Mouse (Mus musculus) stomach, postnatal 0 days (tissue): ENCODE results near the gene Hdac11. TPM values are rescaled to one million over a fixed set of nuclear protein-coding genes. Genes with fewer than 3 reads are reported as not detected.

ENCODE experiments used
- ATAC-seq: fragments of 200-750 bp; cut with Nextera tagmentation; 2 replicates; pipeline ENCODE4 v1.8.0; 2017; ENCODE audit not compliant: low FRiP score, low TSS enrichment
- DNase-seq: peaks from one replicate; pipeline ENCODE4 v3.0.0-alpha.2; 2016; ENCODE audit warnings: low spot score
- H3K27ac ChIP-seq: fragments of 300-500 bp; sonication (generic); replicated peaks from 2 replicates; pipeline ENCODE4 v1.5.1; 2014; ENCODE audit warnings: mild to moderate bottlenecking, control low read depth
- H3K27me3 ChIP-seq: fragments of 300-500 bp; sonication (generic); 2 replicates; pipeline ENCODE4 v1.6.1; 2014; ENCODE audit warnings: low read length; ENCODE audit not compliant: control insufficient read depth, insufficient read depth
- H3K36me3 ChIP-seq: fragments of 300-500 bp; sonication (generic); 2 replicates; pipeline ENCODE4 v1.6.1; 2014; ENCODE audit warnings: low read length, mixed read lengths; ENCODE audit not compliant: control insufficient read depth, insufficient read depth
- H3K4me1 ChIP-seq: fragments of 300-500 bp; sonication (generic); replicated peaks from 2 replicates; pipeline ENCODE4 v1.6.1; 2014; ENCODE audit warnings: antibody characterized with exemption; ENCODE audit not compliant: control insufficient read depth, insufficient read depth
- H3K4me2 ChIP-seq: fragments of 300-500 bp; sonication (generic); replicated peaks from 2 replicates; pipeline ENCODE4 v1.6.1; 2014; ENCODE audit warnings: low read depth, mild to moderate bottlenecking, control low read depth, moderate library complexity
- H3K4me3 ChIP-seq: fragments of 300-500 bp; sonication (generic); 2 replicates; pipeline ENCODE4 v1.5.1; 2014; ENCODE audit warnings: low read depth, low read length, control low read depth
- H3K9ac ChIP-seq: fragments of 300-500 bp; sonication (generic); 2 replicates; pipeline ENCODE4 v1.6.1; 2014; ENCODE audit warnings: mild to moderate bottlenecking, low read length, control low read depth, mixed read lengths
- H3K9me3 ChIP-seq: fragments of 300-500 bp; sonication (generic); 2 replicates; pipeline ENCODE4 v1.6.1; 2016; ENCODE audit warnings: low read length; ENCODE audit not compliant: control insufficient read depth
- CTCF ChIP-seq: IDR thresholded peaks from 2 replicates; pipeline ENCODE4 v1.5.1; 2016; ENCODE audit warnings: antibody characterized with exemption, low read depth, mild to moderate bottlenecking, moderate library complexity
- EP300 ChIP-seq: optimal IDR thresholded peaks from 2 replicates; pipeline ENCODE3; 2016; ENCODE audit warnings: antibody characterized with exemption
- WGBS: fragments of 180-500 bp; shearing (Covaris S2); extraction: QIAGEN DNeasy Blood & Tissue Kit; methylation state at CpG from one replicate; pipeline ENCODE4 v1.1.7; 2014; 5-methylcytosine and 5-hydroxymethylcytosine counted together
- polyA plus RNA-seq: library from polyadenylated mRNA; unstranded; fragments of >200 nt; fragmentation: Nextera tagmentation; extraction: Ambion mirVana; gene quantifications from 2 replicates; pipeline ENCODE4 v1.2.1, GENCODE M21; 2015

Hdac11 gene
- polyA plus RNA-seq, 1 experiment from 2014 or later, result 6.5 TPM

GRCm38 (mm10) chr6:91181320-91181719 lies 24.9 kb downstream of the Hdac11 start:
- TF ChIP-seq EP300 (no peak), CTCF (no peak)
- DNase-seq (no peak), ATAC-seq (no peak)
- no peak overlapping the region for H3K9ac ChIP-seq
- H3K36me3 ChIP-seq, result no peaks in the 10 kb centered on the region
- H3K4me1 ChIP-seq, result no peaks in the 10 kb centered on the region
- no peak overlapping the region for H3K4me3 ChIP-seq
- no peaks in the 10 kb centered on the region for H3K27me3 ChIP-seq
- H3K9me3 ChIP-seq, result no peaks in the 10 kb centered on the region
- no peak overlapping the region for H3K27ac ChIP-seq
- no peak overlapping the region for H3K4me2 ChIP-seq
- 51% methylated on average over 2 of the region's 2 CpGs for WGBS

- H3K4me1 ChIP-seq, result no peaks in the 10 kb centered on the region
- no peaks in the 10 kb centered on the region for H3K9me3 ChIP-seq
- no peak overlapping the region for H3K9ac ChIP-seq
- H3K4me3 ChIP-seq, result no peak overlapping the region
- H3K27ac ChIP-seq, result no peak overlapping the region
- no peaks in the 10 kb centered on the region for H3K27me3 ChIP-seq
- H3K36me3 ChIP-seq, result no peaks in the 10 kb centered on the region
- TF ChIP-seq EP300 (no peak), CTCF (no peak)
- no peak overlapping the region for H3K4me2 ChIP-seq
- WGBS, result 76% methylated on average over 4 of the region's 4 CpGs
- ATAC-seq, result no peak
- DNase-seq, result no peak
Observed at GRCm38 (mm10) chr6:91182075-91182490, 25.6 kb downstream of the Hdac11 start.

- DNase-seq (no peak), ATAC-seq (no peak)
- Histone ChIP-seq H3K4me3 (no peak overlapping the region), H3K9ac (no peak overlapping the region), H3K4me1 (no peaks in the 10 kb centered on the region), H3K27me3 (no peaks in the 10 kb centered on the region), H3K36me3 (no peaks in the 10 kb centered on the region), H3K27ac (no peak overlapping the region), H3K9me3 (no peaks in the 10 kb centered on the region), H3K4me2 (no peak overlapping the region)
- TF ChIP-seq EP300, result no peak
- TF ChIP-seq CTCF, result no peak
- WGBS, result 27% methylated on average over 1 of the region's 1 CpGs
Observed at GRCm38 (mm10) chr6:91183041-91183440, 26.6 kb downstream of the Hdac11 start.

GRCm38 (mm10) chr6:91183980-91184379 lies 27.5 kb downstream of the Hdac11 start:
- H3K9me3 ChIP-seq, result no peaks in the 10 kb centered on the region
- no peak overlapping the region for H3K9ac ChIP-seq
- DNase-seq, result no peak
- H3K27ac ChIP-seq, result no peak overlapping the region
- no peak for ATAC-seq
- no peaks in the 10 kb centered on the region for H3K27me3 ChIP-seq
- no peaks in the 10 kb centered on the region for H3K36me3 ChIP-seq
- TF ChIP-seq CTCF (no peak), EP300 (no peak)
- no peak overlapping the region for H3K4me2 ChIP-seq
- WGBS, result 57% methylated on average over 2 of the region's 2 CpGs
- no peak overlapping the region for H3K4me3 ChIP-seq
- no peaks in the 10 kb centered on the region for H3K4me1 ChIP-seq

GRCm38 (mm10) chr6:91184776-91185175 lies 28.3 kb downstream of the Hdac11 start:
- Histone ChIP-seq H3K4me3 (no peak overlapping the region), H3K4me1 (no peaks in the 10 kb centered on the region), H3K9ac (no peak overlapping the region), H3K27ac (no peak overlapping the region), H3K9me3 (no peaks in the 10 kb centered on the region), H3K36me3 (no peaks in the 10 kb centered on the region), H3K27me3 (no peaks in the 10 kb centered on the region), H3K4me2 (no peak overlapping the region)
- ATAC-seq, result no peak
- 61% methylated on average over 3 of the region's 3 CpGs for WGBS
- no peak for TF ChIP-seq CTCF
- DNase-seq, result no peak

- 73% methylated on average over 5 of the region's 5 CpGs for WGBS
- no peak overlapping the region for H3K4me3 ChIP-seq
- H3K4me1 ChIP-seq, result no peaks in the 10 kb centered on the region
- no peak overlapping the region for H3K9ac ChIP-seq
- no peaks in the 10 kb centered on the region for H3K27me3 ChIP-seq
- no peak overlapping the region for H3K27ac ChIP-seq
- H3K9me3 ChIP-seq, result no peaks in the 10 kb centered on the region
- TF ChIP-seq CTCF, result no peak
- no peak for TF ChIP-seq EP300
- no peaks in the 10 kb centered on the region for H3K36me3 ChIP-seq
- H3K4me2 ChIP-seq, result no peak overlapping the region
- ATAC-seq (no peak), DNase-seq (no peak)
Observed at GRCm38 (mm10) chr6:91185502-91185901, 29.0 kb downstream of the Hdac11 start.
